8 mouse cellular contexts compared by ENCODE assay signal in the genomic region with DNA sequence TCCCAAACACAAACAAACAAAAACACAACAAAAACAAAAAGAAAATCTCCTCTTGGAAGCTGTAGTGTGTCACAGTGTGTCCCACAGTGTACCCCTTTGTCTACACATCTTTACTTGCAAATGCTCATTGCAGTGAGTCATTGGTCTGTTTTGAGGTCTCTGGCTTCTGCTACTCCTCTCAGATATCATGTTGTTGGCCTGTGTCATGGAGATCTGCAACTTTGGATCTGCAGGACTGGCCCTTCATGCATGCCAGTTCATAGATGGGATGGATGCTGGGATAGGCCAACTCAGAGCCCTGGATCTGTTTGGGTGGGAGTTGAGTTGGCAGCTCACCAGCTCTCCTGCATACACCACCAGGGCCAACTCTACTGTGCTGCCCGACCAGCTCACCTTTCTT.
"Had no signal": no experiment of that assay in that cellular context is flagged by ENCODE, and none has a peak within 500 bp of the region (broad histone marks: within the 10 kb centered on the region; RNA-seq: fewer than 3 reads in every experiment).

No protein-coding gene starts in this region.

- H3K36me3 ChIP-seq: limb, embryonic 13.5 days; midbrain, embryonic 12.5 days had no signal

- H3K27ac ChIP-seq: limb, embryonic 13.5 days; liver, embryonic 14.5 days; midbrain, embryonic 12.5 days; stomach, postnatal 0 days had no signal

- H3K9ac ChIP-seq: limb, embryonic 13.5 days; liver, embryonic 14.5 days; midbrain, embryonic 12.5 days had no signal

- DNase-seq: left cerebral cortex, postnatal 4 days; lung, adult 18-20 months; right cerebral cortex, postnatal 14 days; thymus, postnatal 4 days had no signal

- H3K9me3 ChIP-seq: limb, embryonic 13.5 days; midbrain, embryonic 12.5 days had no signal

- H3K4me3 ChIP-seq: limb, embryonic 13.5 days; midbrain, embryonic 12.5 days had no signal

- H3K4me2 ChIP-seq: limb, embryonic 13.5 days; midbrain, embryonic 12.5 days had no signal

- H3K27me3 ChIP-seq: limb, embryonic 13.5 days; midbrain, embryonic 12.5 days had no signal
